Mouse (Mus musculus) left cerebral cortex, postnatal 36 days (tissue): ENCODE measurements around the gene Tbc1d32. TPM values are rescaled to one million over a fixed set of nuclear protein-coding genes. Genes with fewer than 3 reads are reported as not detected.

ENCODE experiments used
- DNase-seq, 2 experiments: peaks; one replicate each; pipeline ENCODE4 v3.0.0; 2021 to 2022; ENCODE audit warnings: low spot score in 2 of 2, mixed read lengths in 1 of 2
- intact Hi-C: fragments of 180-260 bp; cut with DNase I; formaldehyde crosslinking; loops from one replicate; pipeline ENCODE4 v1.15.1; 2025
- total RNA-seq, 2 experiments: library from RNA; stranded (reverse); gene quantifications; 2 replicates each; pipeline ENCODE4 v1.2.3; 2021

Tbc1d32 gene
- total RNA-seq, 2 experiments from 2014 or later, result 7.3 to 9.6 TPM

GRCm38 (mm10) chr10:56115636-56116180 lies 112.8 kb downstream of the Tbc1d32 start:
- no peak for DNase-seq
- intact Hi-C loops, result loop anchor here (5.0 kb wide), 1 partner anchor 112 kb away; the partner anchor contains the start of gene Tbc1d32

DNA sequence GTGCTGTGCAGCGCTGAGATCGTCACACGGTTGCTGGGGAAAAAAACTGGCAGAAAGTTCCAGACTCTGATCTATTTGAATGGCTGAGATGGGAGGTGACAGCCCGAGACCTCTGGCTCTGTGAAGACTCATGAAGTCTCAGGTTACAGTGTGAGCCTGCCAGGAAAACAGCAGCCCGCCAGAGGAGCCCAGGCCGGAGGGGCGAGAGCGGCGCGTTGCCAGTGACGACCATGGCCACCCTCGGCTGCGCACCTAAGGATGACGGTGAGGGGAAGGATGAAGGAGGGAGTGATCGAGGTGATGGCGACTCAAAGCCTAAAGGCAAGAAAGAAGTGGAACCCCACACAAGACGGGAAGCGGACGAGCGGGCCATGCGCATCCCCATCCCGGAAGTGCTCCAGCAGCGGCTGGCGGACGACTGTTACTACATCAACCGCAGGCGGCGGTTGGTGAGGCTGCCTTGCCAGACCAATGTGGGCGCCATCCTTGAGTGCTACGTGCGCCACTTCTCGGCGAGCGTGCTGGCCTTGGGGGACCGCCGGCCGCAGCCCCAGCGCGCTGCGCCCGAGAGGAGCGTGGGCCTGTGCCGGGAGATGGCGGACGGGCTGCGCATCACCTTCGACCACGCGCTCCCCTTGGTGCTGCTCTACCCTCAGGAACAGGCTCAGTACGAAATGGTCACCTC lies 113.4 kb downstream of the Tbc1d32 start:
- DNase-seq, result peak; percentile 80 to 83
- intact Hi-C loops, result loop anchor here (5.0 kb wide), 1 partner anchor 112 kb away; the partner anchor contains the start of gene Tbc1d32

GRCm38 (mm10) chr10:56106996-56107334 lies 121.5 kb downstream of the Tbc1d32 start:
- DNase-seq, result no peak
- intact Hi-C loops, result no loop called here

- intact Hi-C loops, result no loop called here
These were observed 122.0 kb downstream of the Tbc1d32 start, which contains the start of gene Msl3l2 for GRCm38 (mm10) chr10:56106333-56106995. TSS of gene Msl3l2 (plus strand) at chr10:56106917.

GRCm38 (mm10) chr10:56099641-56100310 lies 128.7 kb downstream of the Tbc1d32 start:
- DNase-seq, result no peak
- intact Hi-C loops, result no loop called here

More at GRCm38 (mm10) chr10:56106333-56106995, 122.0 kb downstream of the Tbc1d32 start, which contains the start of gene Msl3l2:
- peak; percentile 84 to 89 for DNase-seq

GRCm38 (mm10) chr10:56099126-56099525 lies 129.4 kb downstream of the Tbc1d32 start:
- no peak for DNase-seq
- intact Hi-C loops, result no loop called here

DNA sequence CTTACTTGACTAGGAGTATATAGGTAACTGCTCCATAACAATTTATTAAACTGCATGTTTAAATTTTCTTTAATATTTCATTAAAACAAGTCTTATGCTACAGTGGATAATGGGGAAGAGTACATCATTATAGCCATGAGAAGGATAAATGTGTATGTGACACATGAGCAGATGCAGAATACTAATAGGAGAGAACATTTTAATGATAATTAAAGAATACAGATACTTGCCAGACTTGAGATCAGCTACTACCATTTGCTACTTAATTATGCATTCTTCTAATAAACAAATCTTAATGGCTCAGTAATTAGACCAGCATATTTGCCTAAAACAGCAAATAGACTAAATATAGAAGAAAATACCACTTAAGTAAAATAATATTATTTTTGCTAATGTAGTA lies 131.7 kb downstream of the Tbc1d32 start:
- no peak for DNase-seq
- intact Hi-C loops, result no loop called here

DNA sequence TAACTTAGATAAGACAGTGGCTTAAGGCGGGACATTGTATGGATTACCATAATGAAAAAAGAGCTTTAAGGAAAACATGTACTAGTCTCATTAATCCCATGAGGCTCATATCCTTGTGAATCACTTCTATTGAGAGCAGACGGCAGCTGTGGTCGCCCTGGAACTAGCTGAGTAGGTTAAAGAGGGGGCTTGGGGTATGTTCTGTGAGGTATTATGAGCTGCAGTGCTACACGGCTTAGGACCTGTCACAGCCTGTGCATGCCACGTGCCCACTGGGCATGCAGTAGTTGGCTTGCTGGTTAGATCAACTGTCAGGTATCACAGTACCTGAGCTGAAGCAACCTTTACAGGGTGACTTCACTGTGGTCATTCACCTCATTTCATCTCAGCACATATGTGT lies 133.9 kb downstream of the Tbc1d32 start:
- no peak for DNase-seq
- intact Hi-C loops, result no loop called here

GRCm38 (mm10) chr10:56089714-56090113 lies 138.8 kb downstream of the Tbc1d32 start:
- intact Hi-C loops, result no loop called here
- DNase-seq, result no peak

- intact Hi-C loops, result no loop called here
- DNase-seq, result peak in 1 of 2 experiments; percentile 10
These were observed 165.7 kb downstream of the Tbc1d32 start for GRCm38 (mm10) chr10:56062746-56063145.

DNA sequence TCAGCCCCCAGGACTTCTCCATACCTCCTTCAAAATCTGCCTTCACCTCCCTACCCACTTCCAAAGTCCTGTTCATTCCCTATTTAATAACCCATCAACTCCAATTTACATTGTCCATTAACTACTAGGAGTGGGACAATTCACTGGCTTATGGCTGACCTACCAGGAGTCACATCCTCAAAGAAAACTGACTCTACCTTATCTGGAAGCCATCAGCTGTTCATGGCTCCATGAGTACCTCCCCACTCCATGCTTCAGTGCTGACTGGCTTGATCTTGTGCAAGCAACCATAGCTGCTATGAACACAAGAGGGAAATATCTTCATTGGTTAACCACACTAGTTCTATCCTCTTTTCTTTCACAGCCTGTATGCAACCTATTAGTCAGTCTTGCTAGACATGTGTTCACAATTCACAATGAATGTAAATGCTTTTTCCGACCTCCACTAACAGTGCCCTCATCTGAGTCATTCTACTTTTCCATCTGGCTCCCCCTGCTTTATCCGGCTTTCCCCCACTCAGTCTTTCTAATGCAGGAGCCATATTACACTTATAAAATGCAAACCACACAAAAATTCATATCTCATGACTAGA lies 167.2 kb downstream of the Tbc1d32 start:
- intact Hi-C loops, result no loop called here
- DNase-seq, result no peak

- DNase-seq, result peak; percentile 9 to 15
- intact Hi-C loops, result no loop called here
These were observed 169.5 kb downstream of the Tbc1d32 start for GRCm38 (mm10) chr10:56058979-56059422.

- DNase-seq, result no peak
These were observed 203.1 kb downstream of the Tbc1d32 start for GRCm38 (mm10) chr10:56025400-56025799.

GRCm38 (mm10) chr10:56024579-56024978 lies 203.9 kb downstream of the Tbc1d32 start:
- DNase-seq, result no peak
- intact Hi-C loops, result no loop called here

More at GRCm38 (mm10) chr10:56025400-56025799, 203.1 kb downstream of the Tbc1d32 start:
- intact Hi-C loops, result no loop called here

GRCm38 (mm10) chr10:55979898-55980521 lies 248.5 kb downstream of the Tbc1d32 start:
- peak; percentile 25 to 35 for DNase-seq
- intact Hi-C loops, result no loop called here

DNA sequence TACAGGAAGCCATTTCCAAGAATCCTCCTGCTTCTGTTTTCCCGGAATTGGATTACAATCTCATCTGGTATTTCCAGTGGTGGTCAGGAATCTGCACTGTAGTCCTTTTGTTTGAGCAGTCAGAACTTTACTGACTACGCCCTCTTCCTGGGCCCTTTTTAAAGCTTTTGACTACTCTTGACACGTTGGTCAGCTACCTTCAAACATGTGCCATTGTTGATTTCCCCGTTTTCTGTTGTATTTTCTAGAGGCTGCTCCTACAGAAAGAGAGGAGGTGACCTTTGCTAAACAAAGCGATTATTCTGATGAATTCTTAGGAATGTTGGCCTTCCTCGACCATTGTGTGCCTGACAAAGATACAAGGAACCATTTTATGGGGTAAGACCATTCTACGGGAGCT lies 250.5 kb downstream of the Tbc1d32 start:
- no peak for DNase-seq
- intact Hi-C loops, result no loop called here
